Mouse (Mus musculus): ENCODE measurements around the gene Exph5.

The Exph5 gene

GRCm38 (mm10) chr9:53321683-53322082 is 20.2 kb downstream of the Exph5 start:
- DNase-seq = peak; percentile 53 to 62

GRCm38 (mm10) chr9:53323419-53324251 is 22.2 kb downstream of the Exph5 start:
- DNase-seq = peak in 1 of 2 experiments; percentile 28

- no peak for DNase-seq
These were observed 24.1 kb downstream of the Exph5 start for GRCm38 (mm10) chr9:53325363-53326090.

GRCm38 (mm10) chr9:53328203-53328602 is 26.7 kb downstream of the Exph5 start:
- no peak for DNase-seq

GRCm38 (mm10) chr9:53329301-53330206 is 28.1 kb downstream of the Exph5 start:
- DNase-seq = no peak

GRCm38 (mm10) chr9:53330247-53330646 is 28.8 kb downstream of the Exph5 start:
- DNase-seq = no peak

- DNase-seq = no peak
These were observed 32.0 kb downstream of the Exph5 start for GRCm38 (mm10) chr9:53333436-53333835.

- DNase-seq = no peak
These were observed 33.7 kb downstream of the Exph5 start for GRCm38 (mm10) chr9:53335131-53335530.

- DNase-seq = peak in 1 of 2 experiments; percentile 35
These were observed 38.1 kb downstream of the Exph5 start for GRCm38 (mm10) chr9:53339603-53340002.

GRCm38 (mm10) chr9:53340328-53340916 is 39.0 kb downstream of the Exph5 start:
- DNase-seq = peak in 1 of 2 experiments; percentile 44

GRCm38 (mm10) chr9:53340969-53341368 is 39.5 kb downstream of the Exph5 start:
- DNase-seq = peak; percentile 63 to 77

- DNase-seq = peak; percentile 62 to 63
These were observed 40.5 kb downstream of the Exph5 start for GRCm38 (mm10) chr9:53341981-53342380.

GRCm38 (mm10) chr9:53344646-53345432 is 43.4 kb downstream of the Exph5 start:
- peak; percentile 84 to 85 for DNase-seq

- DNase-seq = no peak
These were observed 44.3 kb downstream of the Exph5 start for GRCm38 (mm10) chr9:53345728-53346127.

- no peak for DNase-seq
These were observed 44.9 kb downstream of the Exph5 start for GRCm38 (mm10) chr9:53346402-53346801.

GRCm38 (mm10) chr9:53349211-53349610 is 47.7 kb downstream of the Exph5 start:
- DNase-seq = peak; percentile 50 to 67

- DNase-seq = no peak
These were observed 48.9 kb downstream of the Exph5 start for GRCm38 (mm10) chr9:53350331-53350730.

GRCm38 (mm10) chr9:53351899-53352298 is 50.4 kb downstream of the Exph5 start:
- no peak for DNase-seq

GRCm38 (mm10) chr9:53353161-53353560 is 51.7 kb downstream of the Exph5 start:
- DNase-seq = peak in 1 of 2 experiments; percentile 35

- DNase-seq = no peak
These were observed 55.0 kb downstream of the Exph5 start for GRCm38 (mm10) chr9:53356219-53357155.

Measured in cerebellum, postnatal 36 days (tissue).